Mouse (Mus musculus) heart, embryonic 12.5 days (tissue): ENCODE data around the gene Dbx2. TPM values are rescaled to one million over a fixed set of nuclear protein-coding genes. Genes with fewer than 3 reads are reported as not detected.

Experiments
- ATAC-seq: fragments of 200-750 bp; cut with Nextera tagmentation; 2 replicates; pipeline ENCODE4 v1.8.0; 2017; ENCODE audit warnings: moderate TSS enrichment, moderate library complexity; ENCODE audit not compliant: insufficient number of reproducible peaks, low FRiP score
- H3K27ac ChIP-seq: fragments of 300-500 bp; sonication (generic); 2 replicates; pipeline ENCODE4 v1.5.1; 2016; ENCODE audit warnings: mild to moderate bottlenecking, moderate library complexity; ENCODE audit not compliant: poor library complexity, severe bottlenecking
- H3K27me3 ChIP-seq: fragments of 300-500 bp; sonication (generic); replicated peaks from 2 replicates; pipeline ENCODE4 v1.6.1; 2016; ENCODE audit warnings: mild to moderate bottlenecking, moderate library complexity
- H3K36me3 ChIP-seq: fragments of 300-500 bp; sonication (generic); 2 replicates; pipeline ENCODE4 v1.6.1; 2016; ENCODE audit warnings: mild to moderate bottlenecking, moderate library complexity
- H3K4me1 ChIP-seq: fragments of 300-500 bp; sonication (generic); replicated peaks from 2 replicates; pipeline ENCODE4 v1.6.1; 2016; ENCODE audit warnings: mild to moderate bottlenecking
- H3K4me2 ChIP-seq: fragments of 300-500 bp; sonication (generic); 2 replicates; pipeline ENCODE4 v1.6.1; 2016; ENCODE audit warnings: mild to moderate bottlenecking, moderate library complexity
- H3K4me3 ChIP-seq: fragments of 300-500 bp; sonication (generic); 2 replicates; pipeline ENCODE4 v1.5.1; 2016; ENCODE audit warnings: mild to moderate bottlenecking
- H3K9ac ChIP-seq: fragments of 300-500 bp; sonication (generic); 2 replicates; pipeline ENCODE4 v1.6.1; 2016; ENCODE audit warnings: mild to moderate bottlenecking, moderate library complexity
- H3K9me3 ChIP-seq: fragments of 300-500 bp; sonication (generic); replicated peaks from 2 replicates; pipeline ENCODE4 v1.6.1; 2016; ENCODE audit warnings: mild to moderate bottlenecking, moderate library complexity
- WGBS: fragments of 180-500 bp; shearing (Covaris S2); methylation state at CpG from one replicate; pipeline ENCODE4 v1.1.7; 2016; 5-methylcytosine and 5-hydroxymethylcytosine counted together
- polyA plus RNA-seq: library from polyadenylated mRNA; unstranded; fragments of >200 nt; fragmentation: Nextera tagmentation; extraction: Ambion mirVana; gene quantifications from 2 replicates; pipeline ENCODE4 v1.2.1, GENCODE M21; 2016

Gene Dbx2
- polyA plus RNA-seq = not detected in 2 replicates

- H3K4me3 ChIP-seq = peak within 1 kb of the TSS; percentile 45
- H3K4me1 ChIP-seq = peaks cover 11% of the 10 kb centered on the region
- H3K27ac ChIP-seq = no peak within 1 kb of the TSS
- no peaks in the 10 kb centered on the region for H3K9me3 ChIP-seq
- 76% methylated on average over 5 of the region's 5 CpGs for WGBS
- H3K4me2 ChIP-seq = peak within 1 kb of the TSS; percentile 76
- no peak within 1 kb of the TSS for H3K9ac ChIP-seq
- no peak for ATAC-seq
- H3K36me3 ChIP-seq = no peaks in the 10 kb centered on the region
- H3K27me3 ChIP-seq = peaks cover 53% of the 10 kb centered on the region
Measured at GRCm38 (mm10) chr15:95655860-95656259, at the start of gene Dbx2. Dbx2 (minus strand) TSS chr15:95655960.

DNA sequence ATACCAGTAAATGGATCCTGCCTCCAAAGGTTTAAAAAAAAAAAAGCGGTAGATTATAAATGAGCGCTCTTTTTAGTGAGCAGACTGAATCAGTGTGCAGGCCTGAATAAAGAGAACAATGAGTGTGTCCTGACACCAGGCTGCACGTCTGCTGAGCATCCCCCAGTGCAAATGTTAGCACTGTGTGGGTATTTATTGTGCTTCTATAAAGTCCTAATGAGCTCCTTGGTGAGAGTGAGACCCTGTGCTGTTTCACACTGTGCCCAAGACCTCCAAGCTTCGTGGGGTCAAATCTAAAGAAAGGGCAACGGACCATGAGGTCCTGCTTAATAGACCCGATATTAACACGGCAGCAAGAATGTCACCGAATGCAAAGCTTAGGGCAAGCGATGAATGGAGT lies 46.4 kb upstream of the Dbx2 start:
- H3K9me3 ChIP-seq = no peaks in the 10 kb centered on the region
- H3K4me2 ChIP-seq = no peak overlapping the region
- 83% methylated on average over 9 of the region's 9 CpGs for WGBS
- no peak overlapping the region for H3K4me3 ChIP-seq
- H3K9ac ChIP-seq = no peak overlapping the region
- no peaks in the 10 kb centered on the region for H3K36me3 ChIP-seq
- H3K27ac ChIP-seq = no peak overlapping the region
- no peak for ATAC-seq
- no peaks in the 10 kb centered on the region for H3K4me1 ChIP-seq
- H3K27me3 ChIP-seq = no peaks in the 10 kb centered on the region

- H3K36me3 ChIP-seq = no peaks in the 10 kb centered on the region
- no peaks in the 10 kb centered on the region for H3K9me3 ChIP-seq
- H3K4me2 ChIP-seq = no peak overlapping the region
- 68% methylated on average over 4 of the region's 4 CpGs for WGBS
- no peaks in the 10 kb centered on the region for H3K4me1 ChIP-seq
- H3K4me3 ChIP-seq = no peak overlapping the region
- ATAC-seq = no peak
- no peak overlapping the region for H3K9ac ChIP-seq
- no peaks in the 10 kb centered on the region for H3K27me3 ChIP-seq
- H3K27ac ChIP-seq = no peak overlapping the region
Measured at GRCm38 (mm10) chr15:95701573-95701972, 45.8 kb upstream of the Dbx2 start.

GRCm38 (mm10) chr15:95699371-95699770 lies 43.6 kb upstream of the Dbx2 start:
- H3K27me3 ChIP-seq = 0 out of 2 replicates have a peak, but pooled peaks cover 4% of the 10 kb centered on the region
- H3K27ac ChIP-seq = no peak overlapping the region
- no peak overlapping the region for H3K4me3 ChIP-seq
- H3K9me3 ChIP-seq = no peaks in the 10 kb centered on the region
- WGBS = 84% methylated on average over 12 of the region's 12 CpGs
- ATAC-seq = no peak
- H3K4me2 ChIP-seq = no peak overlapping the region
- H3K9ac ChIP-seq = no peak overlapping the region
- H3K36me3 ChIP-seq = no peaks in the 10 kb centered on the region
- no peaks in the 10 kb centered on the region for H3K4me1 ChIP-seq

DNA sequence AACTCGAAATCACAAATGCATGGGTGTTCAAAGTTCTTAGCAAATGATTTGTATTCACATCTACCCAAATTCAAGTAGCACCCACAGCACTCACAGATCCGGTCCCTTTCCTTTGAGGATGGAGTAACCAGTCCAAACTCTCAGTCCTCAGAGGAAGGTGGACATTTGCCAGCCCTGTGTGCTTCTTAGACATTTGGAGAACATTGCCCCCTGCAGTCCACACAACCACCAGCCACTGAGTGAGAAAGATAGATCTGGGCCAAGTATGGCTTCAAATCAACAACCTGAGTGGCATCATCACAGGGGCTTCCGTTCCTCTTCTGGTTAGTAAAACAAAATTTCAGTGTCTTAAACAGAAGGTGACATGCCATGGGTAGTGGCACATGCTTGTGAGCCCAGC lies 38.0 kb upstream of the Dbx2 start:
- H3K27me3 ChIP-seq = 0 out of 2 replicates have a peak, but pooled peaks cover 4% of the 10 kb centered on the region
- no peak overlapping the region for H3K27ac ChIP-seq
- H3K9ac ChIP-seq = no peak overlapping the region
- H3K4me3 ChIP-seq = no peak overlapping the region
- H3K9me3 ChIP-seq = no peaks in the 10 kb centered on the region
- WGBS = 70% methylated on average over 3 of the region's 3 CpGs
- no peaks in the 10 kb centered on the region for H3K4me1 ChIP-seq
- ATAC-seq = no peak
- H3K36me3 ChIP-seq = no peaks in the 10 kb centered on the region
- H3K4me2 ChIP-seq = no peak overlapping the region

DNA sequence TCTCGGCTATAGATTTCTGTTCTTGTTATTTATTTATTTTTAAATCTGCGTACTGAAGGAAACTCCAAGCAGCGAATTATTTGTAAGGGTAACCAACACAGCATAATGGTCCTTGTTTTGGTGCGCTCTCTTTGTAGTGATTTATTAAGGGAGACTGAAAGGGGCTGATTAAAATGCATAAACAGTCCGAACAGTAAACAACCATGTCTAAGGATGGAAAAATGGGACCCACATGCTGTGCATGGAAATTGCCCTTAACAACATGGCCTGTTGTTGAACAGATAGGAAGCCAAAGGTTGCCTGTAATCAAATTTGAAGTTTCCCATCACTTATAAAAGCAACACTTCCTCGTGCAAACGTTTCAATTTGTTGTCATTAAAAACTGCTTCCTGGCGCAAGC lies 35.8 kb upstream of the Dbx2 start:
- no peaks in the 10 kb centered on the region for H3K36me3 ChIP-seq
- no peaks in the 10 kb centered on the region for H3K4me1 ChIP-seq
- 0 out of 2 replicates have a peak, but pooled peaks cover 4% of the 10 kb centered on the region for H3K27me3 ChIP-seq
- ATAC-seq = no peak
- H3K27ac ChIP-seq = no peak overlapping the region
- H3K9me3 ChIP-seq = no peaks in the 10 kb centered on the region
- H3K4me2 ChIP-seq = no peak overlapping the region
- H3K4me3 ChIP-seq = no peak overlapping the region
- no peak overlapping the region for H3K9ac ChIP-seq
- 69% methylated on average over 8 of the region's 8 CpGs for WGBS

GRCm38 (mm10) chr15:95691129-95691528 lies 35.4 kb upstream of the Dbx2 start:
- Histone ChIP-seq H3K36me3 (no peaks in the 10 kb centered on the region), H3K4me1 (no peaks in the 10 kb centered on the region), H3K27me3 (0 out of 2 replicates have a peak, but pooled peaks cover 4% of the 10 kb centered on the region), H3K4me3 (no peak overlapping the region), H3K9ac (no peak overlapping the region), H3K27ac (no peak overlapping the region), H3K9me3 (no peaks in the 10 kb centered on the region), H3K4me2 (no peak overlapping the region)
- no peak for ATAC-seq
- 65% methylated on average over 5 of the region's 5 CpGs for WGBS

- Histone ChIP-seq H3K4me1 (no peaks in the 10 kb centered on the region), H3K9ac (no peak overlapping the region), H3K27me3 (no peaks in the 10 kb centered on the region), H3K36me3 (no peaks in the 10 kb centered on the region), H3K27ac (no peak overlapping the region), H3K4me3 (no peak overlapping the region), H3K9me3 (peaks cover 6% of the 10 kb centered on the region), H3K4me2 (no peak overlapping the region)
- 73% methylated on average over 4 of the region's 4 CpGs for WGBS
- ATAC-seq = no peak
Measured at GRCm38 (mm10) chr15:95682620-95683019, 26.9 kb upstream of the Dbx2 start.

DNA sequence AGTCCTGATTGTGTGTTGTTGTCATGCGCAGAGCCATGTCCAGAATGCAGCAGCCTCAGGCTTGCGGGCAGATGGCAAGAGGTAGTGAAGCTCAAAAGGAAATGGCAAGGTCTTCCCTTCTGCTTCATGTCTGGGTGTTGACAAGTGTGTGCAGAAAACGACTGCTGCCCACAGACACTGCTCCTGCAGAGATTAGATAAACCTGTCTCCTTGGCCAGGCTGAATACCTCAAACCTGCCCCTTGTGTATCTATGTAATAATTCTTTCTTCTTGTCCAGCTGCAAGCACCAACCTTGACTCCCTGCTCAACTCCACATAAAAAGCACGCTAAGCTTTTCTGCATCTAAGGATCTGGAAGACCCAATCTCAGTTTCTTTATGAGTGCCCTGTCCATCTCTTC lies 19.9 kb upstream of the Dbx2 start:
- Histone ChIP-seq H3K4me3 (no peak overlapping the region), H3K4me1 (no peaks in the 10 kb centered on the region), H3K36me3 (no peaks in the 10 kb centered on the region), H3K27ac (no peak overlapping the region), H3K9ac (no peak overlapping the region), H3K4me2 (no peak overlapping the region), H3K9me3 (peaks cover 7% of the 10 kb centered on the region), H3K27me3 (no peaks in the 10 kb centered on the region)
- WGBS = 41% methylated on average over 4 of the region's 4 CpGs
- ATAC-seq = no peak

DNA sequence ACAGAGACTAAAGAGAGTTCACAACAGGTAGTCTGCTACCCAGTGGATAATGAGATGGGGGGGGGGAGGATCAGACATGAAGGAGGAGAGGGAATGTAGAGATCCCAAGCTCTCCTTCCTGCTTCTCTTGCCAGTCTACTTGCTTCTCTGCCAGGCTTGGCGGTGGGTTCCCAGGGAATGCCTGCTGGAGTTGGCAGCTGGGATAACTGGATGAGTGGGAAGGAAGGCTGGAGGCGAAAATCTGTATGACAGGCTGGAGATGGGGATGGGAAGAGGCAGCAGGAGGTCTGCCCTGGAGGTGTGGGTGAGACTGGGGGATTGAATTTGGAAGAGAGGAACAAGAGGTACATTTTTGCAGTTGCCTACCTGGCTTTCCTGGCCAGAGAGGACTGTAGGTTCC lies 19.4 kb upstream of the Dbx2 start:
- no peak for ATAC-seq
- Histone ChIP-seq H3K36me3 (no peaks in the 10 kb centered on the region), H3K9ac (no peak overlapping the region), H3K27me3 (no peaks in the 10 kb centered on the region), H3K27ac (no peak overlapping the region), H3K9me3 (peaks cover 7% of the 10 kb centered on the region), H3K4me2 (no peak overlapping the region), H3K4me1 (no peaks in the 10 kb centered on the region), H3K4me3 (no peak overlapping the region)
- WGBS = 79% methylated on average over 2 of the region's 2 CpGs

GRCm38 (mm10) chr15:95667209-95667608 lies 11.4 kb upstream of the Dbx2 start:
- no peak overlapping the region for H3K27ac ChIP-seq
- no peak for ATAC-seq
- H3K4me2 ChIP-seq = no peak overlapping the region
- no peaks in the 10 kb centered on the region for H3K36me3 ChIP-seq
- no peak overlapping the region for H3K4me3 ChIP-seq
- 42% methylated on average over 8 of the region's 8 CpGs for WGBS
- H3K9me3 ChIP-seq = no peaks in the 10 kb centered on the region
- no peaks in the 10 kb centered on the region for H3K4me1 ChIP-seq
- no peak overlapping the region for H3K9ac ChIP-seq
- no peaks in the 10 kb centered on the region for H3K27me3 ChIP-seq

- H3K36me3 ChIP-seq = no peaks in the 10 kb centered on the region
- ATAC-seq = no peak
- no peak overlapping the region for H3K4me3 ChIP-seq
- no peak overlapping the region for H3K27ac ChIP-seq
- no peaks in the 10 kb centered on the region for H3K9me3 ChIP-seq
- no peaks in the 10 kb centered on the region for H3K27me3 ChIP-seq
- no peaks in the 10 kb centered on the region for H3K4me1 ChIP-seq
- H3K4me2 ChIP-seq = no peak overlapping the region
- 84% methylated on average over 4 of the region's 4 CpGs for WGBS
- no peak overlapping the region for H3K9ac ChIP-seq
Measured at GRCm38 (mm10) chr15:95665002-95665401, 9.2 kb upstream of the Dbx2 start.
